Mouse (Mus musculus): ENCODE data around the gene Rangap1. TPM values are rescaled to one million over a fixed set of nuclear protein-coding genes. Genes with fewer than 3 reads are reported as not detected.
"Not testable (repeated sequence)": the region's sequence is repeated elsewhere in the genome, so short reads cannot be mapped to it uniquely, and the experiment has no call there.

Gene Rangap1
- total RNA-seq, 1 experiment from 2014 or later, result 37.6 TPM

DNA sequence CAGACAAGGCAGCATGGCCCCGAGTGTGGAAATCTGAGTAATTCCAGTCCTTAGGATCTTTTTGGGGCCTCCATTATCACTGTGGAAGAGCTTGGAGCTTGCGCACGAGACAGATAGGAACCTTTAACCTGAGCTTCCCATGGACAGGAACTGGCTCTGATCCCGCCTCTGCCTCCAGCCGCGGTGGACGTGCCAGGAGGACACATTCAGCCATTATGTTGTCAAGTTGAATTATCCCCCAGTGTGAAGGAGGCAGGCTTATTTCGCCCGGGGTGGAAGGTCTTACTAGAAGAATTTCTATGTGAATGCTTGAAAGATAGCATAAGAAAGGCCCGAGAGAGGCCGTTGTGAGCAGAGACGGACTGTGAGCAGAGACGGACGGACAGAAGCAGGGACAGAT, 4.4 kb upstream of the Rangap1 start:
- ATAC-seq (replicated peaks; ENCODE audit: insufficient number of reproducible peaks, low FRiP score, low TSS enrichment, poor library complexity, severe bottlenecking), result no peak

DNA sequence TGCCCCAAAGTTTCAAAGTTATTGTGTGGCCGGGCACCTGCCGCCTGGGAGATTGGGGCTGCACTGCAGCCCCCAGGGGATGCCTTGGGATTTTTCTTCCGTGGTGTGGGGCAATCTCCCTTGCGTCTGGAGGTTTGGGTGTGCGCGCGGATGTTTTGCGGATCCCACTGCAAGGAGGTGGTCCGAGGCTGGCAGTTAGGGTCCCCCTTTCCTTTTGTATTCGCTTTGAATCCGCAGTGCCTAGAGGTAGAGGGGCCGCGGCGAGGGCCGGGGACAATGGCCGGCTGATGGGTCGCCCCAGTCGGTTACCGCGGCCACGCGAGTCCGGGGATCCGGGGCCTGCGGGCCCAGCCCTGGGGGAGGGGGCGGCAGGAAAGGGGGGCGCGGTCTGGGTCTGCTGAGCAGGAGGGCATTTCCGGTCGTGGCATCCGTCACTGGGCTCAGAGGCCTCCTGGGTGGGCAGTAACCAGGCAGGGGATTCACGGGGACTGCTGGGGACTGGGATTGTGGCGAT, 328 bp upstream of the Rangap1 start:
- ATAC-seq (replicated peaks; ENCODE audit: insufficient number of reproducible peaks, low FRiP score, low TSS enrichment, poor library complexity, severe bottlenecking), result no peak

DNA sequence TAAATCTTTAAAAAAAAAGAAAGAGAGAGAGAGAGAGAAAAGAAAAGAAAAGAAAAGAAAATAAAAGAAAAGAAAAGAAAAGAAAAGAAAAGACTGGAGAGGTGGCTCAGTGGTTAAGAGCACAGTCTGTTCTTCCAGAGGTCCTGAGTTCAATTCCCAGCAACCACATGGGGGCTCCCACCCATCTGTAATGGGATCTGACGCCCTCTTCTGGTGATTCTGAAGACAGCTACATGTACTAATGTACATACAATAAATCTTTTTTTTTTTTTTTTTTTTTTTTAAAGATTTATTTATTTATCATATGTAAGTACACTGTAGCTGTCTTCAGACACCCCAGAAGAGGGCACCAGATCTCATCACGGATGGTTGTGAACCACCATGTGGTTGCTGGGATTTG, 3.0 kb downstream of the Rangap1 start:
- ATAC-seq (replicated peaks; ENCODE audit: insufficient number of reproducible peaks, low FRiP score, low TSS enrichment, poor library complexity, severe bottlenecking), result not testable (repeated sequence)

DNA sequence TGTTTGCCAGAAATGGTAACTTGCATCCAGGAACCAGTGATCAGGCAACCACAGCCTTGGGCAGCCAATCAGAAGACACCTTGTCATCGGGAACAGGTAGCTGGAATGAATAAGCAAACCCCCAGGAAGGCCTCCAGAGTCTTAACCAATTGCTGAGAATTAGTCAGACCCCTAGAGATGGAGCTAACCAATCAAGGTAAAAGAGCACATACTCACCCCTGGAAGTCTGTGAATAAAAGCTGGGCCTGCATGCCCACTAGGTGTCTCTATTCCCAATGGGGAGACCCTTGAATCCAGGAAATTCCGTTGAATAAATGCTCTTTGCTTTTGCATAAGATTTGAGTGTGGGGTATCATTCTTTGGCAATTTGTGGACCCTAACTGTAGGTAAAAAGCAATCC, 5.4 kb downstream of the Rangap1 start:
- no peak for ATAC-seq (replicated peaks; ENCODE audit: insufficient number of reproducible peaks, low FRiP score, low TSS enrichment, poor library complexity, severe bottlenecking)

DNA sequence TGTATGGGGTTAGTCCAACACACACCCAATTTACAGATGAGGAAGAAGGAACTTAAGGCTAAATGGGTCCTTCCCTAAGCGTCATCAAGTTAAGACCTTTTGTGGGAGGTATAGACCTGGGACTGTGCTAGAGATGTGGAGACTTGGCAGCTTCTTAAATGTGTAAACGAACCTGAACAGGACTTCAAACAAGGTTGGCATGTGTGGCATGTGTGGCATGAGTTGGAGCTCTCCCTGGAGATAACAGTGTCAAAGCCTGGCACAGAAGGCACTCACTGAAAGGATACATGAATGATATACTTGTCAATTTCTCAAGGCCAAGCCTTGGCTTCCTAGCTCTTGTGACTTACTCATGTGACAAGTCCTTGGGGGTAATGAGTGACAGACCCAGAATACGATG, 6.0 kb downstream of the Rangap1 start:
- no peak for ATAC-seq (replicated peaks; ENCODE audit: insufficient number of reproducible peaks, low FRiP score, low TSS enrichment, poor library complexity, severe bottlenecking)

DNA sequence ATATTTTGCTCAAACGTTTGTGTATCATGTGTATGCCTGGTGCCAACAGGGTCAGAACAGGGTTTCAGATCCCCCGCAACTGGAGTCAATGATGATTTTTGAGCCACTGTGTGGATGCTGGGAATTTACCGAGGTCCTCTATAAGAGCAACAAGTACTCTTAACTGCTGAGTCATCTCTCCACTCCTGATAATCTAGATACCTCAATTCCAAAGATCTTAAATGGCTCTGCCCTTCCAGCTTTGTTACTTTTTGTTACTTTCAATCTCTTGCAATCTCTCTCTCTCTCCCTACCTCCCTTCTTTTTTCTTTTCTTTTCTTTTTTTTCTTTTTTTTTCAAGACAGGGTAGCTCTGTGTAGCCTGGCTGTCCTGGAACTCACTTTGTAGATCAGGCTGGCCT, 10.3 kb downstream of the Rangap1 start:
- ATAC-seq (replicated peaks; ENCODE audit: insufficient number of reproducible peaks, low FRiP score, low TSS enrichment, poor library complexity, severe bottlenecking), result no peak

DNA sequence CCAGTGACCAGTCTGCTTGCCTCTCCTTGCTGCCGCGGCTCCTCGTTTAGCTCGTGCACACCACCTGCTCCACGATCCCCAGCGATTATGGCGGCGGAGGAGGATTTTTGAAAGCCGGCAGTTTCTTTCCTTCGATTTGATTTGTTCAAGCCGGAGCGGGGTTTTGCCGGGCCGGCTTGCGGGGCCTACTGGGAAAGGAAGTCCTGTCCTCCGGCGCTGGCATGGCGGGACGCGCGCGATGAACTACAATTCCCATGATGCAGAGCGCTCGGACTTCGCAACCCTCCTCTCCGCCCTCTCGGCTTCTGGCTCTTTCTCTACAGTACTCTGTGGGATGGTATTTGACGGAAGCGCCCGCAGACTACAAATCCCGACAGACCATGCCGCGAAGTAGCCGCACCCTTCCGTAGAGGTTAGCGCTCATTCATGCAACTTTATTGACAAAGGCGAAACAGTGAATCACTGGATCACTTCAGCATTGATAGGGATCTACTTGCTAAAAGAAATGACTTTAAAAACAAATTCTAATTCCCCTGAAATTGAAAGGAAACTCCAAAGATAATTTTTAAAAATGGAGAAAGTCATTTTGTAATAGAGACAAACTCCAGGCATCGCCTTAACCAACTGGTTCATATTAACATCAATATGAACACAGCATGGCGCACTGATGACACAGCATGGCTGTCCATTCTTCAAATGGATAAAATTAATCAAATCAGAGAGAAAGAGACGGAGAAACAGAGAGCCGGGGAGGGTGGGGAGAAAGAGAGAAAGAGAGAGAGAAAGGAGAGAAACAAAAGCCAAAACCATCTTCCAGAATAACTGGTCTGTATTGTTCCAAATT, 15.3 kb downstream of the Rangap1 start:
- peak; percentile 100 for ATAC-seq (replicated peaks; ENCODE audit: insufficient number of reproducible peaks, low FRiP score, low TSS enrichment, poor library complexity, severe bottlenecking)

DNA sequence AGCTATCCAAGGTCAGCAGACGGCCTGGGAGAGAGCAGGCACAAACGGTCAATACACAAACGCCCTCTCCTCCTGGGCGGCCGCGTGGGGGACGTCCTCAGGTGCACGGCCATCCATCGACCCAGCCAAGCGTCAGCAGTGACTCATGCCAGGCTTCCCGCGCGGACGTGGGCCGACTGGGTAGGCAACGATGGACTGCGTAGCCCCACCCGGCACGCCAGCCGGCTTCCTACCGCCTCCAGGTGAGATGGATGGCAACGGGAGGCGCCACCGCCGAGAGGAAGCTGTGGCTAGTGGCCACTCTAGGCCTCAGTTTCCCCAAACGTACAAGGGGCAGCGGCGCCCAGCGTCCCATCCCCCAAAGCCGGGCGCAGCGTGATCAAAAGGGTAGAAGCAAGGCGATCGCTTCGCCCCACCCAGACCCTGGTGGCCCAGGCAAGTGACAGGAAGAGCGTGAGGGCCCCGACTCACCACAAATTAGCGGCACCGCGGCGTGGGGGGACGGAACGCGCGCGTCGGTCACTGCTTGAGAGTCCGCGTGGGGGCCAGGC, 16.0 kb downstream of the Rangap1 start:
- peak; percentile 14; the same call in 1 of the 2 replicates for ATAC-seq (replicated peaks; ENCODE audit: insufficient number of reproducible peaks, low FRiP score, low TSS enrichment, poor library complexity, severe bottlenecking)

DNA sequence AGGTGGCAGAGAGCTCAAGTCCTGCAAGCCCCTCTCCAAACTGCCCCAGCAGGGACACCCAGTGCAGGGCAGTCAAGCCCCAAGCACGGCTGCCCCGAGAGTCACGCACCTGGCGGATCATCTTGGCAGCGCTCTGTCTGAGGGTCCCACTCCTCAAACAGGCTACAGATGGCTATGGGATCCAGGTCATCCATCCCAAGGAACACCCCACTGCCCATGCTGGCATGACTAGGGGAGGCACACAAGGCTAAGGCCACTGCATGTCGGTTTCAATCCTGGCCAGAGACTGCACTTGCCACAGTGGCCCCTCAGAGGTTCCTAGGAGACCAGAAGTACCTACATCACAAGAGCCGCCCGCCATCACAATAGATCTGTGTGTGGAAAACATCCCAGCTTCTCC, 19.4 kb downstream of the Rangap1 start:
- no peak for ATAC-seq (replicated peaks; ENCODE audit: insufficient number of reproducible peaks, low FRiP score, low TSS enrichment, poor library complexity, severe bottlenecking)

DNA sequence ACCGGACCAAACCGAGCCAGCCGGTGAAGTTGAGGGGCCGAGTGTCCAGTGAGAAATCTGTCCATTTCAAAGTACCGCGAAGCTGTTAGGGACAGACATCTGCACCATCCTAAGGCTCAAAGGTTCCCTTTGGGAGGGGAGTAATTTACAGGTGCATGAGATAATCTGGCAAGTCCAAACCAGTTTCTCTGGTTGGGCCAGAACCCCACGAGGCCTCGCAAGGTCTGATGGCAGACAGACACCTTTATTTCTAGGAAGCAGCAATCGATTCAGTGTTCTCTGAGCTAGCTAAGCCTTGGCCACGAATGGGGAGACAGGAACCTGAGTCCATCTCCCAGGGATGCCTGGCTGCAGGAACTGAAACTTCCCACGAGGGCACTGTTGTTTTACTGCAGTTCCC, 21.7 kb downstream of the Rangap1 start:
- no peak for ATAC-seq (replicated peaks; ENCODE audit: insufficient number of reproducible peaks, low FRiP score, low TSS enrichment, poor library complexity, severe bottlenecking)

DNA sequence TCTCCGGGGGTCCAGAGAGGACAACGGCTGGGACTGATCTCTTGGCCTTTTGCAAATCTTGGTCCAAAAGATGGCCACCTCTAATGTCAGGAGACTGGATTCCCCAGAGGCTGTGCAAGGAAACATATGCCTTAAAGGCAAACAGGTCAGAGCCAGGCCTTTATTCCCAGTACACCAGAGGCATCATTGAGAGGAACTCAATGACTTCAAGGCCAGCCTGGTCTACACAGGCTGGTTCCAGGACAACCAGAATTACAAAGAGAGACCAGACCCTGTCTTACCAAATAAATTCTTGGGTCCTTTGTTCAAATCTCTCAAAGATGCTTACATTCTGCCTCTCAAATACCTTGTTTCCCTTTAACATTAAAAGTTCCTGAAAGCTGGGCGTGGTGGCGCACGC, 23.0 kb downstream of the Rangap1 start:
- ATAC-seq (replicated peaks; ENCODE audit: insufficient number of reproducible peaks, low FRiP score, low TSS enrichment, poor library complexity, severe bottlenecking), result no peak

DNA sequence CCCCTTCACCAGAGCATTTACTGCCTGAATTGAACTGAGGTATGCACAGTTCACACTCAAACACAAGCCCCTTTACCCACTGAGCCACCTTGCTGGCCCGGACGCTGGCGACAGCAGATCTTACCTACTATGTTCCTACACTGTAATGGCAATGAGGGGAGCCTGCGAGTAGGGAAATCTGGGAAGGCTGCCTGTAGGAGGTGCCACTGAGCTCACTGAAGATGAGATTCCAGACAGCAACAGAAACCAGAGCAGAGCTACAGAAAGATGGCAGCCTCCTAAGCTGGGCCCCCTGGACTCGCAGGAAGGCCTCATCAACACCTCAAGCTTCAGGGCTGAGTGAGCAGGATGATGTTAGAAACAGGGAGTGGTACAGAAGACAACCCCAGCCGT, 26.2 kb downstream of the Rangap1 start:
- no peak for ATAC-seq (replicated peaks; ENCODE audit: insufficient number of reproducible peaks, low FRiP score, low TSS enrichment, poor library complexity, severe bottlenecking)

DNA sequence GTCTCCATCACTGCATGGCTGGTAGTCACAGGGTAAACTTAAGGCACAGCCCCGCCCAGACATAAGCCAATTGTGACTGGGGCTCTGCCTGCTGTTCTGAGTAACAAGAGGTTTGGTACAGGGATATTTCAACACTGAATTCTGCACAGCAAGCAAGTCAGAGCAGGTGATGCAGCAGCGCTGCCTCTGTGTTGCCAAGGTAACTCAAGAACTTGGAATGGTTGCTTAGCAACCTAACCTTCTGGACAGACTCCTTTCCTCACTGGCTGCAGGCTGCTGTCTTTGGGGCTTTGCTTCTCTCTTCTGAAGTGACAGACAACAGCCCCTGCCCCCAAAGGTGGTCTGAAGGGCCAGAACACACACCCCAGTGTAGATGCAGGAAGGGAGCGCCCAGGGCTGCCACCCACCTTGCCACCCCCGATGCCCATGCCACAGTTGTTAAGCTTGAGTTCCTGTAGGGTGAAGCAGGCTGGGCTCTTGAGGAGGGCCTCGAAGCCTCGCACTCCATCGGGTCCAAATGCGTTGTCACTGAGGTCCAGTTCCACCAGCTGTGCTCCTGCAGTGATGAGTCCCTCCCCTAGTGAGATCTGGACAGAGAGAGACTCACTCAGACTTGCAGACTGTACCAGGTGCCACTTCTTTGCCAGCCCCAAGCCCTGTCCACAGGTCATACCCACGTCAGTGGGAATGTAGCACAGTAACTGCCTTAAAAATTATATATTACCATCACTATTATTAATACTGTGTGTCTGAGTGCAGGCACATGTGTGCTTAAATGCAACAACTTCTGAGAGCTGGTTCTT, 26.8 kb downstream of the Rangap1 start:
- ATAC-seq (replicated peaks; ENCODE audit: insufficient number of reproducible peaks, low FRiP score, low TSS enrichment, poor library complexity, severe bottlenecking), result no peak

DNA sequence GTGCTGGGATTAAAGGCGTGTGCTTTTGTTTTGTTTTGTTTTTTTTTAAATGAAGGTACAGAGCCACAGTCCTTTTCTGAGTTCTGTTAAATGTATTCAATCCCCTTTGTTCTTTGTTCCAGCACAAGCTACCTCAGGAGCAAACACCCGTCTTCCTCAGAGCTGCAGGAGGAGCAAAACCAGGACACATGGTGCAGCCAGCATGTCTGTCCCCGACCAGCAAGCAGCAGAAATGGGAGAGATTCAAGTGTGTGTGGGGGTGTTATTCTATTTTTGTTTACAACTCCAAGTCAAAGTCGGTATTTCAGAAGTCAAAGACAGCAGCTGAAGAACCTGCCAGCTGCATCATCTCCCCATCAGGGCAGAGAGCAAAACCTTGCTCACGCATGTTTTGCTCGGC, 31.6 kb downstream of the Rangap1 start:
- no peak for ATAC-seq (replicated peaks; ENCODE audit: insufficient number of reproducible peaks, low FRiP score, low TSS enrichment, poor library complexity, severe bottlenecking)

DNA sequence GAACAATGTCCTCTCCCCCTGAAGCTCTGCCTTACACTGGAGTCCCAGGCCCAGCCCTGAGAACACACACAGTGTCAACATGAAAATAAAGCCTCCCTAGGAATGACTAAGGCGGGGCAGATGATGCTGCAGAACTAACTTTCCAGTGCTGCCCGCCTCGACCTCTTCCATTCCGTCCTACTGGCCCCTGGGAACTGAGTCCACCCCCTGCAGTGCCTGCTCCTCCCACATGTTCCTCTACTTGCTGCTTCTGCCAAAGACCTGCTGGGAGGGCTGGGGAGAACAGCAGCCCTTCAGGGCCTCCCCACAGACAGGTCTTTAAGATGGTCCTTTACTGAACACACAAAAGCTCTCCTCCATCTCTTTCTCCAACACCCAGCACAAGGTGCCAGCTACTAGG, 34.5 kb downstream of the Rangap1 start:
- no peak for ATAC-seq (replicated peaks; ENCODE audit: insufficient number of reproducible peaks, low FRiP score, low TSS enrichment, poor library complexity, severe bottlenecking)

DNA sequence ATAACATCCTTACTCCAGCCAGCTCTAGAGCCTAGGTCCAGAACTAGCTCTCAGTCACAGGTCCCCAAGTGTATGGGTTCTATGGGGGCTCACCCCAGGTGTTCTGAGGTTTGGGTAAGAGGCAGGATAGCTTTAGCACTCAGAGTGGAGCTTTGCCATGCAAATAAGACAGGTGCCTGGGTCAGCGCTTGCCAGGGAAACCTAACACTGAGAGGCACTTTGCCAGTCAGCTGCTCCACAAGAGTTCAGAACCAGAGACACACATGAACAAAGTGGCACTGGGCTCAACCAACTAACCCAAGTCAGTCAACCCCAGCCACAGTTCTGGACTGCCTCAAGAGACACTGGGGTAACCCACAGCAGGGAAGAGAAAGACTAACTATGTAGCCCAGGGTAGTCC, 35.6 kb downstream of the Rangap1 start:
- ATAC-seq (replicated peaks; ENCODE audit: insufficient number of reproducible peaks, low FRiP score, low TSS enrichment, poor library complexity, severe bottlenecking), result no peak

DNA sequence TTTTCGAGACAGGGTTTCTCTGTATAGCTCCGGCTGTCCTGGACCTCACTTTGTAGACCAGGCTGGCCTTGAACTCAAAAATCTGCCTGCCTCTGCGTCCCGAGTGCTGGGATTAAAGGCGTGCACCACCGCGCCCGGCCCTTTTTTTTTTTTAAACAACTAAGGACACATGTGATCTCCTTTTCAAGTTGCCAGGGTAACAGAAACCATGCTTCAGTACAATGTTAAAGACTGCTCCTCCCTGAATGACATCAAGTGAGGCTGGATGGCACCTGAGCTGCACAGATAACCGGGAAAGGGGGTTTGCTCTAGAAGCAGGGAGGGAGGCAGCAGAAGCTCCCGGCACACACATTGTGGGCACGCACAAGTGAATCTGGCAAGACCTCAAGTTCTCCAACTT, 36.3 kb downstream of the Rangap1 start:
- ATAC-seq (replicated peaks; ENCODE audit: insufficient number of reproducible peaks, low FRiP score, low TSS enrichment, poor library complexity, severe bottlenecking), result no peak

DNA sequence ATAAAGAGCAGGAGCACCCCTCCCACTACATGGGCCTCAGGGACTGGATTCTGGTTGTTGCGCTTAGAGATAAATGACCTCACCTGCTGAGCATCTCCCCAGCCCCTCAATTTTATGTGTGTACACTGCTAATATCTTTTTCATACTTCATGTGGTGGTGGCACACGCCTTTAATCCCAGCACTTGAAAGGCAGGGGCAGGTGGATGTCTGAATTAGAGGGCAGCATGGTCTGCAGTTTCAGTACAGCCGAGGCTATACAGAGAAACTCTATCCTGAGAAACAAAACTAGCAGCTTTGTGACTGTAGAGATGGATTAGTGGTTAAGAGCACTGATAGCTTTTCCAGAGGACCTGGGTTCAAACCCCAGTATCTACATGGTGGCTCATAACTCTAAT, 42.2 kb downstream of the Rangap1 start:
- no peak for ATAC-seq (replicated peaks; ENCODE audit: insufficient number of reproducible peaks, low FRiP score, low TSS enrichment, poor library complexity, severe bottlenecking)

DNA sequence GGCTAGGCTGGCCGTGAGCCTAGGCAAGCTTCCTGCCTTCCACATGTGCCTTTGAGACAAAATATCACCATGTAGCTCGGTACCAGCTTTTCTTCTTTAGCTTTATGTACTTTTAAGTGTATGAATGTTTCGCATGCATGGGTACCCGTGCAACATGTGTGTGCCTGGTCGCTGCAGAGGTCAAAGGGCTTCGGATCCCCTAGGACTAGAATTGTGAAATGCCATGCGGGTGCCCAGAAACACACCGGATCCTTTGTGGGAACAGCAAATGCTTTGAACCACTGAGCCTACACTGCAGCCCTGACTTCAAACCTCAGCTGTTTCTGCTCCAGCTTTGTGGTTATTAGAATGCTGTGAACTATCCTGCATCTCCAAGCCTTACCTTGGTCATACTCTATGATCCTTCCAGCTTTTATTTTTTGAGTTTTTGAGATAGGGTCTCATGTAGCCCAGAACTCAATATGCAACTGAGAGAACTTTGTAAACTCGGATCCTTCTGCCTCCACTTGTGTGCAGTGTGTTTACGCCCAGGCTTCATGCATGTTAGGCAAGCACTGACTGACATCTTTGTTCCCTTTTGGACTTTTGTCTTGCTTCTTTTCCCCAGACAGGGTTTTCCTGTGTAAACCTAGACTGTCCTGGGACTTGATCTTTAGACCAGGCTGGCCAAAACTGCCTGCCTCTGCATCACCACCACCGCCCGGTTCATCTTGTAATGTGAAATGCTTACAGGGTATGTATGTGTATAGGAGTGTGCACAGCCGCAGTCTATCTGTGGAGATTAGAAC, 42.8 kb downstream of the Rangap1 start:
- ATAC-seq (replicated peaks; ENCODE audit: insufficient number of reproducible peaks, low FRiP score, low TSS enrichment, poor library complexity, severe bottlenecking), result no peak
